Mouse (Mus musculus): ENCODE measurements at regions not wholly inside any gene's neighbourhood (a gene's known extent, or its start where the extent isn't known, plus 50 kb on each side); places are given as distances from the start of the nearest gene placed in this dataset.
"Not testable (repeated sequence)": the region's sequence is repeated elsewhere in the genome, so short reads cannot be mapped to it uniquely, and the experiment has no call there.

DNA sequence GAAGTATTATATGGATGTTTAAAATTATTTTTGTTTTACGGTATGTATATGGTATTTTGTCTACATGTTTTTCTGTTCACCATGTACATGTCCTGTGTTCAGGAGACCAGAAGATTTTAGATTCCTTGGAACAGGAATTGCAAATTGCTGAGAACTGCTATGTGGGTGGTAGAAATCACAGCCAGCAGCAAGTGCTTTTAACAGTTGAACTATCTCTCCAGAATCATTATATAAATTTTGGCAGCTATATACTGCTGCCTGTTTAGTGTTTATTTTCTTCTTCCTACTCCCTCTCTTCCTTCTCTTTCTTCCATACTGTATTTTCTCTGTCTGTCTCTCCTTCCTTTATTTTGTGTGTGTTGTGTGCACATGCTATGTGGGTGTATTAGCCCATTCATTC lies 834.3 kb downstream of the Crisp4 start:
- not testable (repeated sequence) for TF ChIP-seq CTCF (IDR thresholded peaks at IDR 0.05; ENCODE audit: control insufficient read depth, insufficient read depth, insufficient read length); USF1 (IDR thresholded peaks at IDR 0.05; ENCODE audit: low read depth); MAX (IDR thresholded peaks at IDR 0.05); CEBPB (IDR thresholded peaks at IDR 0.05; ENCODE audit: low read depth)
